Mouse (Mus musculus) CH12.LX (cell line): Measurements from ENCODE around the gene Med25. TPM values are rescaled to one million over a fixed set of nuclear protein-coding genes. Genes with fewer than 3 reads are reported as not detected.

Experiments used
- DNase-seq: peaks from one replicate; pipeline ENCODE4 v3.0.0-alpha.2; 2013; ENCODE audit errors: extremely low read depth
- H3K27ac ChIP-seq: 2 replicates; pipeline ENCODE4 v1.5.1; 2012; ENCODE audit warnings: low read depth, mild to moderate bottlenecking, control low read depth, moderate library complexity; ENCODE audit not compliant: insufficient read depth
- H3K27me3 ChIP-seq: replicated peaks from 2 replicates; pipeline ENCODE3; 2012; ENCODE audit warnings: inconsistent platforms
- H3K36me3 ChIP-seq, 2 experiments: replicated peaks in 1 of 2; 2 replicates each; pipeline versions ENCODE3 to v1.6.1; 2012; ENCODE audit warnings: inconsistent platforms in 1 of 2, low read length in 1 of 2, mild to moderate bottlenecking in 1 of 2, mixed read lengths in 1 of 2, moderate library complexity in 1 of 2; ENCODE audit not compliant: control insufficient read depth in 1 of 2, insufficient read depth in 1 of 2
- H3K4me1 ChIP-seq, 2 experiments: 2 replicates each; pipeline ENCODE4 v1.6.1; 2012; ENCODE audit warnings: inconsistent platforms in 1 of 2, moderate library complexity in 1 of 2; ENCODE audit not compliant: insufficient read depth in 2 of 2, control insufficient read depth in 1 of 2
- H3K4me2 ChIP-seq: 2 replicates; pipeline ENCODE4 v1.6.1; 2012; ENCODE audit warnings: low read depth, mild to moderate bottlenecking, control low read depth; ENCODE audit not compliant: poor library complexity, insufficient read depth, severe bottlenecking
- H3K4me3 ChIP-seq, 3 experiments: fragments of 150-350 bp in 1 of 3; sonication (generic) in 1 of 3; replicated peaks in 1 of 3; 2 replicates each; pipeline versions ENCODE3 to v1.5.1; 2011 to 2012; ENCODE audit warnings: low read depth in 2 of 3, low read length in 2 of 3, mild to moderate bottlenecking in 2 of 3, moderate library complexity in 2 of 3, control low read depth in 1 of 3, improper control_type of control experiment in 1 of 3, inconsistent platforms in 1 of 3, mixed read lengths in 1 of 3; ENCODE audit not compliant: poor library complexity in 1 of 3
- H3K79me2 ChIP-seq: replicated peaks from 2 replicates; pipeline ENCODE4 v1.6.1; 2012; ENCODE audit warnings: mild to moderate bottlenecking, moderate library complexity; ENCODE audit not compliant: control insufficient read depth, poor library complexity, insufficient read depth, severe bottlenecking; ENCODE audit errors: extremely low read depth
- H3K9ac ChIP-seq: 2 replicates; pipeline ENCODE4 v1.6.1; 2012; ENCODE audit warnings: low read depth, mild to moderate bottlenecking, control low read depth, moderate library complexity; ENCODE audit not compliant: insufficient read depth
- H3K9me3 ChIP-seq: replicated peaks from 2 replicates; pipeline ENCODE3; 2012; ENCODE audit warnings: low read length, inconsistent platforms, mixed read lengths
- CHD2 ChIP-seq: IDR thresholded peaks from 2 replicates; pipeline ENCODE4 v1.6.1; 2011; ENCODE audit warnings: low read length, improper control_type of control experiment
- CTCF ChIP-seq, 2 experiments: IDR thresholded peaks in 1 of 2; conservative IDR thresholded peaks in 1 of 2; 2 replicates each; pipeline ENCODE4 v1.5.1; 2011 to 2012; ENCODE audit warnings: low read depth in 2 of 2, low read length in 2 of 2, improper control_type of control experiment in 1 of 2, inconsistent platforms in 1 of 2, mild to moderate bottlenecking in 1 of 2, moderate library complexity in 1 of 2
- ETS1 ChIP-seq: conservative IDR thresholded peaks from 2 replicates; pipeline ENCODE4 v1.6.1; 2012; ENCODE audit warnings: low read depth, mild to moderate bottlenecking, inconsistent platforms, low read length, improper control_type of control experiment, moderate library complexity
- KAT2A ChIP-seq: IDR thresholded peaks from 2 replicates; pipeline ENCODE4 v1.6.1; 2012; ENCODE audit warnings: low read length, improper control_type of control experiment, inconsistent platforms; ENCODE audit not compliant: insufficient replicate concordance
- MAFK ChIP-seq: IDR thresholded peaks from 2 replicates; pipeline ENCODE4 v1.6.1; 2011; ENCODE audit warnings: low read length, improper control_type of control experiment; ENCODE audit not compliant: insufficient replicate concordance
- MXI1 ChIP-seq: IDR thresholded peaks from 2 replicates; pipeline ENCODE4 v1.6.1; 2011; ENCODE audit warnings: mild to moderate bottlenecking, low read depth, low read length, improper control_type of control experiment
- MYC ChIP-seq: IDR thresholded peaks from 2 replicates; pipeline ENCODE4 v1.6.1; 2011; ENCODE audit warnings: low read depth, mild to moderate bottlenecking, improper control_type of control experiment, low read length
- NRF1 ChIP-seq: IDR thresholded peaks from 2 replicates; pipeline ENCODE4 v1.6.1; 2014; ENCODE audit warnings: low read depth, mild to moderate bottlenecking, inconsistent platforms, low read length, improper control_type of control experiment, moderate library complexity
- POLR2AphosphoS2 ChIP-seq: IDR thresholded peaks from 2 replicates; pipeline ENCODE4 v1.6.1; 2011; ENCODE audit warnings: low read depth, low read length, improper control_type of control experiment
- RAD21 ChIP-seq: IDR thresholded peaks from 2 replicates; pipeline ENCODE4 v1.6.1; 2011; ENCODE audit warnings: low read depth, mild to moderate bottlenecking, low read length, improper control_type of control experiment, moderate library complexity
- SMC3 ChIP-seq: IDR thresholded peaks from 2 replicates; pipeline ENCODE4 v1.6.1; 2011; ENCODE audit warnings: low read depth, low read length, improper control_type of control experiment
- TCF12 ChIP-seq: IDR thresholded peaks from 2 replicates; pipeline ENCODE4 v1.6.1; 2014; ENCODE audit warnings: low read depth, mild to moderate bottlenecking, inconsistent platforms, low read length, improper control_type of control experiment
- dilution Hi-C: fragments of 300-500 bp; cut with MboI; formaldehyde crosslinking; loops from 2 replicates; pipeline ENCODE4 v1.14.3; 2020; ENCODE audit warnings: low sequenced_read_pairs; ENCODE audit not compliant: extremely low pct_unique_long_range_greater_than_20kb, extremely low pct_ligation_motif_present
- in situ Hi-C: fragments of 300-500 bp; cut with MboI; formaldehyde crosslinking; loops from 3 replicates; pipeline ENCODE4 v1.14.3; 2019; ENCODE audit warnings: low sequenced_read_pairs, low pct_ligation_motif_present, low pct_unique_long_range_greater_than_20kb, mixed read lengths
- polyA plus RNA-seq: library from polyadenylated mRNA; unstranded; fragments of >175 nt; gene quantifications from 2 replicates; pipeline ENCODE4 v1.2.1, GENCODE M21; 2012; ENCODE audit warnings: low read depth; ENCODE audit not compliant: insufficient read length
- total RNA-seq, 2 experiments: library from RNA; depleted of rRNA; stranded (reverse); fragments of 300-350 nt in 1 of 2; fragments of >200 nt in 1 of 2; gene quantifications; 2 replicates each; pipeline ENCODE4 v1.2.3; 2012 to 2014

Gene Med25
- total and polyA plus RNA-seq, 3 experiments, result 18.4 to 67.4 (median 56.7) TPM

GRCm38 (mm10) chr7:44925468-44925867 is 33.0 kb upstream of the Med25 start:
- Histone ChIP-seq H3K9ac (no peak overlapping the region), H3K4me1 (peaks cover 14 to 27% of the 10 kb centered on the region in 2 experiments), H3K4me2 (no peak overlapping the region), H3K4me3 (no peak overlapping the region), H3K27ac (no peak overlapping the region), H3K79me2 (peaks cover 15% of the 10 kb centered on the region), H3K27me3 (no peaks in the 10 kb centered on the region), H3K9me3 (peaks cover 2% of the 10 kb centered on the region), H3K36me3 (peaks cover 12 to 50% of the 10 kb centered on the region in 2 experiments)
- DNase-seq, result peak; percentile 50
- in situ Hi-C loops, result no loop called here
- TF ChIP-seq RAD21 (peak; percentile 33), SMC3 (peak; percentile 33; the same call in 1 of the 2 replicates), CHD2 (no peak), CTCF (conservative IDR thresholded peaks at IDR 0.05 in 1 of 2, IDR thresholded peaks at IDR 0.05 in 1 of 2; ENCODE audit: low read depth in 2 of 2, low read length in 2 of 2) (peak; percentile 51 to 60)
- dilution Hi-C loops, result no loop called here

GRCm38 (mm10) chr7:44922530-44922929 is 30.0 kb upstream of the Med25 start:
- H3K9ac ChIP-seq, result no peak overlapping the region
- peaks cover 1% of the 10 kb centered on the region for H3K79me2 ChIP-seq
- TF ChIP-seq TCF12, result no peak
- TF ChIP-seq MAFK, result no peak
- no peak for TF ChIP-seq MXI1
- no peak overlapping the region for H3K4me3 ChIP-seq
- dilution Hi-C loops, result no loop called here
- peaks cover 8 to 10% of the 10 kb centered on the region in 2 experiments; a peak in 3 of 4 replicates for H3K4me1 ChIP-seq
- in situ Hi-C loops, result no loop called here
- H3K4me2 ChIP-seq, result no peak overlapping the region
- no peaks in the 10 kb centered on the region for H3K27me3 ChIP-seq
- no peak overlapping the region for H3K27ac ChIP-seq
- H3K36me3 ChIP-seq, result peaks cover 12 to 73% of the 10 kb centered on the region in 2 experiments
- no peak for DNase-seq
- H3K9me3 ChIP-seq, result peaks cover 2% of the 10 kb centered on the region

- no peak for TF ChIP-seq KAT2A
- TF ChIP-seq TCF12, result no peak
- TF ChIP-seq ETS1, result no peak
- no peak for TF ChIP-seq POLR2AphosphoS2
- TF ChIP-seq NRF1, result no peak
- no peak for TF ChIP-seq MYC
- TF ChIP-seq, all 38 proteins: peak for 0
- H3K4me2 ChIP-seq, result no peak overlapping the region
- no peaks in the 10 kb centered on the region for H3K79me2 ChIP-seq
- dilution Hi-C loops (no loop called here), in situ Hi-C loops (no loop called here)
- no peak overlapping the region for H3K27ac ChIP-seq
- no peak for DNase-seq
- H3K9ac ChIP-seq, result no peak overlapping the region
- H3K9me3 ChIP-seq, result no peaks in the 10 kb centered on the region
- H3K36me3 ChIP-seq, result peaks cover 20 to 79% of the 10 kb centered on the region in 2 experiments
- peaks cover 0 to 3% of the 10 kb centered on the region in 2 experiments; a peak in 1 of 4 replicates for H3K4me1 ChIP-seq
- H3K4me3 ChIP-seq, result no peak overlapping the region
- H3K27me3 ChIP-seq, result no peaks in the 10 kb centered on the region
Observed at GRCm38 (mm10) chr7:44919127-44919526, 26.6 kb upstream of the Med25 start.
